Mouse (Mus musculus) stomach, embryonic 16.5 days (tissue): Measurements from ENCODE around the gene Atp6v1a. TPM values are rescaled to one million over a fixed set of nuclear protein-coding genes. Genes with fewer than 3 reads are reported as not detected.

ENCODE experiments used
- ATAC-seq: fragments of 200-750 bp; cut with Nextera tagmentation; 2 replicates; pipeline ENCODE4 v1.8.0; 2017; ENCODE audit warnings: moderate number of reproducible peaks, moderate TSS enrichment; ENCODE audit not compliant: insufficient read depth, low FRiP score
- H3K27ac ChIP-seq: fragments of 300-500 bp; sonication (generic); 2 replicates; pipeline ENCODE4 v1.5.1; 2014; ENCODE audit warnings: low read length
- H3K27me3 ChIP-seq: fragments of 300-500 bp; sonication (generic); 2 replicates; pipeline ENCODE4 v1.6.1; 2014; ENCODE audit warnings: low read length, control low read depth, mixed read lengths; ENCODE audit not compliant: control insufficient read depth, insufficient read depth
- H3K36me3 ChIP-seq: fragments of 300-500 bp; sonication (generic); 2 replicates; pipeline ENCODE4 v1.6.1; 2014; ENCODE audit warnings: low read length; ENCODE audit not compliant: control insufficient read depth, insufficient read depth
- H3K4me1 ChIP-seq: fragments of 300-500 bp; sonication (generic); 2 replicates; pipeline ENCODE4 v1.6.1; 2014; ENCODE audit warnings: low read length, control low read depth, mixed read lengths; ENCODE audit not compliant: control insufficient read depth, insufficient read depth
- H3K4me2 ChIP-seq: fragments of 300-500 bp; sonication (generic); 2 replicates; pipeline ENCODE4 v1.6.1; 2014; ENCODE audit warnings: low read depth, low read length, mixed read lengths
- H3K4me3 ChIP-seq: fragments of 300-500 bp; sonication (generic); replicated peaks from 2 replicates; pipeline ENCODE4 v1.5.1; 2014; ENCODE audit warnings: mild to moderate bottlenecking, low read length
- H3K9ac ChIP-seq: fragments of 300-500 bp; sonication (generic); 2 replicates; pipeline ENCODE4 v1.6.1; 2014; ENCODE audit warnings: low read length
- H3K9me3 ChIP-seq: fragments of 300-500 bp; sonication (generic); replicated peaks from 2 replicates; pipeline ENCODE4 v1.6.1; 2016; ENCODE audit warnings: low read length, control low read depth; ENCODE audit not compliant: control insufficient read depth
- WGBS: fragments of 180-500 bp; shearing (Covaris S2); extraction: QIAGEN DNeasy Blood & Tissue Kit; methylation state at CpG from one replicate; pipeline ENCODE4 v1.1.7; 2014; 5-methylcytosine and 5-hydroxymethylcytosine counted together
- polyA plus RNA-seq: library from polyadenylated mRNA; unstranded; fragments of >200 nt; fragmentation: Nextera tagmentation; extraction: Ambion mirVana; gene quantifications from 2 replicates; pipeline ENCODE4 v1.2.1, GENCODE M21; 2015

Atp6v1a gene
- polyA plus RNA-seq, 1 experiment from 2014 or later, result 67.7 TPM

DNA sequence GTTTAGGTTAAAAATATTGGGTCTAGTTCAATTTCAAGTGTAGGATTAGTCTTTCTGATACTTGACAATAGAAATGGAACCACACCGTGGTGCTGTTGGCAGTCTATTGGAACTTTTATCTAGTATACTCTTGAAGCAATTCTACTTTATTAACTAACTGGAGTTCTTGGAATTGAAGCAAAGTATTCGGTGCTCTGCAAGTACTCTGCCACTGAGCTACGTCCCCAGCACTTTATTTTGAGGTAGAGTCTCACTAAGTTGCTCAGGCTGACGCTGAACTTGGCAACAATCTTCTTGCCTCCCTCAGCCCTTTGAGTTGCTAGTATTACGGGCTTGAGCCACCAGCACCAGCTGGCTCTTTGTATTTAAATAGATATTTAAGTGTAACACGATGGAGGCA lies 2.0 kb upstream of the Atp6v1a start:
- no peaks in the 10 kb centered on the region for H3K36me3 ChIP-seq
- peak overlapping the region; percentile 58 for H3K4me2 ChIP-seq
- H3K4me1 ChIP-seq, result peaks cover 8% of the 10 kb centered on the region
- peak overlapping the region; percentile 34; the same call in 1 of the 2 replicates for H3K27ac ChIP-seq
- H3K27me3 ChIP-seq, result no peaks in the 10 kb centered on the region
- peak overlapping the region; percentile 22; the same call in 1 of the 2 replicates for H3K4me3 ChIP-seq
- WGBS, result 31% methylated on average over 6 of the region's 6 CpGs
- no peaks in the 10 kb centered on the region for H3K9me3 ChIP-seq
- 0 out of 2 replicates have a peak overlapping the region, but pooled peaks have one; percentile 47 for H3K9ac ChIP-seq
- ATAC-seq, result no peak

- H3K36me3 ChIP-seq, result no peaks in the 10 kb centered on the region
- H3K4me3 ChIP-seq, result peak overlapping the region; percentile 92
- peak overlapping the region; percentile 58 for H3K4me2 ChIP-seq
- peak overlapping the region; percentile 96 for H3K9ac ChIP-seq
- peaks cover 8% of the 10 kb centered on the region for H3K4me1 ChIP-seq
- no peaks in the 10 kb centered on the region for H3K9me3 ChIP-seq
- peak overlapping the region; percentile 99 for H3K27ac ChIP-seq
- peak; percentile 77 for ATAC-seq
- no peaks in the 10 kb centered on the region for H3K27me3 ChIP-seq
- under 1% methylated on average over 43 of the region's 44 CpGs for WGBS
Measured at GRCm38 (mm10) chr16:44140186-44140787, 782 bp upstream of the Atp6v1a start.

DNA sequence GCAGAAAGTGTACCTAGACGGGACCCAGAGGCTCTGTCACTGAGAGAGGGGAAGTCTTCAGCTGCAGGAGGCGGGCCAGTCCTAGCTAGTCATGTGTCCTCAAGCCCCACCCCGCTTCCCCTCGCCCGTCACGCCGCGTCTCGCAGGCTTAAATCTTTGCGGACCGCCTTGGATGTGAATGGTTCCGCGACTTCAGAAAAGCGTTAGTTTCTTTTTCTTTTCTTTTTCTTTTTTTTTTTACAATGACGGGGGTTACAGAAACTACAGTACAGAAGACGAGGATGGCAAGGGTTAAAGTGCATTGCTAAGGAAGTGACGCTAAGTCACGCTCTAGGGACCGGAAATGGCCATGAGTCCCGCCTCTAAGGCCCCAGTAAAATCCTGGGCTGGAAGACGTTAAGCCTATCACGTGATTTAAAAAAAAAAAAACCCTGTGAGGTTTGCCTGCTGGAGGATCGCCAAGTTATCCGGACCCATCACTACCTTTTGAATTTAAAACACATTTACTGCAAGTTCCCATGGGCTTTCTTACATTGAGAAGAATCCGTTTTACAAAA lies 448 bp downstream of the Atp6v1a start:
- Histone ChIP-seq H3K4me2 (peak overlapping the region; percentile 93), H3K9me3 (no peaks in the 10 kb centered on the region), H3K27ac (peak overlapping the region; percentile 99), H3K36me3 (no peaks in the 10 kb centered on the region), H3K27me3 (no peaks in the 10 kb centered on the region), H3K4me1 (peaks cover 8% of the 10 kb centered on the region), H3K9ac (peak overlapping the region; percentile 96), H3K4me3 (peak overlapping the region; percentile 92)
- peak; percentile 82 for ATAC-seq
- under 1% methylated on average over 25 of the region's 25 CpGs for WGBS

DNA sequence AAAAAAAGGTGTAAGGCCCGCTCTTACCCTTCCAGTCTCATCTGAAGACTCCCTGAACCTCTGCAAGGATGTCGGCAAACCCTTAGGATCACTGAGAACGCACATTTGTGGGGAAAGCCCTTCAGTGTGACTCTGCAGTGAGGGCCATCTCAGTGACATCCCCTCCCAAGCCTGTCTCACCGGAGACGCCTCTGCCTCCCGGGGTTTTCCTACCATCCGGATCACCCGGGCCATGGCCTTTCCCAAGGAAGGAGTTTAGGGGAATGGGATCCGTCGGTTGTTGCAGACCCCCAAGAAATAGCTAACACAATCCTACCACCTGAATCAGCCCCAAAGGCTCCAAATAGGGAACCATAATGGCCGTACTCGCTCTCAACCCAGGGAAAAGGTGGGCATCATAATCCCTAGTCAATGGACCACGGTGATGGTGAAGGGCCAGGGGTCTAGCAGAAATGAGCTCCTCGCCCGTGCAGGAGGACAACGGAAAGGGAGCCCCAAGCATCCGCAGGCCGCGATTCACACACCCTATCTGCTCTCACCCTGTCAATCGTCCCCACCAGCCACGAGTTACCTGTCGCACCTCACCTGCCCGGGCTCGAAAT lies 1.0 kb downstream of the Atp6v1a start:
- no peaks in the 10 kb centered on the region for H3K27me3 ChIP-seq
- H3K4me1 ChIP-seq, result peaks cover 8% of the 10 kb centered on the region
- peak overlapping the region; percentile 82 for H3K9ac ChIP-seq
- WGBS, result under 1% methylated on average over 24 of the region's 24 CpGs
- H3K9me3 ChIP-seq, result no peaks in the 10 kb centered on the region
- H3K4me2 ChIP-seq, result peak overlapping the region; percentile 93
- peak overlapping the region; percentile 92 for H3K4me3 ChIP-seq
- H3K27ac ChIP-seq, result peak overlapping the region; percentile 99
- no peaks in the 10 kb centered on the region for H3K36me3 ChIP-seq
- ATAC-seq, result no peak

DNA sequence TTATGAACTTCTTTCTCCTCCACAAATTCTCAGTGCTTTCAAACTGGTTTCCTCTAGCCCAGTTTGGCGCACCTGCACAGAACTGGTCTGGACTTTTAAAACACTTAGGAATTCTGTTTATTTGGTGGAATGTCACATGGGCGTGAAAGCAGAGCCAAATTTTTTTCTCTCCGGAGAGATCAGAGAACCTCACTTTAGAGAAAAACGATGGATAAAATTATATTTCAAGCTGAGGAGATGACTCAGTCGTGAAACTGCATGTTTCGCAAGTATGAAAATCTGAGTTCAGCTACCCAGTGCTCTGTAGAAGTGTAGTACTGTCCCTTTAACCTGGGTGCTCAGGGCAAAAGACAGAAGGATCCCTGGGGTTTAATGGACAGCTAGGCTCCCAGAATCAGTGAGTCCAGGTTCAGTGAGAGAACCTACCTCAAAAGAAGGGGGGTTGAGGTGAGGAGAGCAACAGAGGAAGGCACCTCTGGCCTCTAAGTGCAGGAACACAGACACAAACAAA lies 2.9 kb downstream of the Atp6v1a start:
- H3K4me1 ChIP-seq, result peaks cover 6% of the 10 kb centered on the region
- H3K9ac ChIP-seq, result no peak overlapping the region
- H3K4me2 ChIP-seq, result no peak overlapping the region
- no peaks in the 10 kb centered on the region for H3K27me3 ChIP-seq
- no peaks in the 10 kb centered on the region for H3K36me3 ChIP-seq
- H3K9me3 ChIP-seq, result no peaks in the 10 kb centered on the region
- WGBS, result 71% methylated on average over 6 of the region's 6 CpGs
- no peak for ATAC-seq
- no peak overlapping the region for H3K4me3 ChIP-seq
- H3K27ac ChIP-seq, result no peak overlapping the region

- 65% methylated on average over 3 of the region's 3 CpGs for WGBS
- H3K4me2 ChIP-seq, result no peak overlapping the region
- no peak for ATAC-seq
- H3K9me3 ChIP-seq, result no peaks in the 10 kb centered on the region
- H3K4me1 ChIP-seq, result peaks cover 5% of the 10 kb centered on the region; the same call in 1 of the 2 replicates
- H3K36me3 ChIP-seq, result no peaks in the 10 kb centered on the region
- H3K27ac ChIP-seq, result no peak overlapping the region
- H3K4me3 ChIP-seq, result no peak overlapping the region
- no peak overlapping the region for H3K9ac ChIP-seq
- H3K27me3 ChIP-seq, result no peaks in the 10 kb centered on the region
Measured at GRCm38 (mm10) chr16:44133187-44133586, 6.3 kb downstream of the Atp6v1a start.

GRCm38 (mm10) chr16:44132300-44132699 lies 7.2 kb downstream of the Atp6v1a start:
- no peaks in the 10 kb centered on the region for H3K36me3 ChIP-seq
- H3K9me3 ChIP-seq, result no peaks in the 10 kb centered on the region
- H3K9ac ChIP-seq, result no peak overlapping the region
- no peak overlapping the region for H3K4me3 ChIP-seq
- H3K4me1 ChIP-seq, result no peaks in the 10 kb centered on the region
- H3K27ac ChIP-seq, result no peak overlapping the region
- H3K27me3 ChIP-seq, result no peaks in the 10 kb centered on the region
- 80% methylated on average over 4 of the region's 4 CpGs for WGBS
- no peak for ATAC-seq
- H3K4me2 ChIP-seq, result no peak overlapping the region

GRCm38 (mm10) chr16:44126437-44126836 lies 13.1 kb downstream of the Atp6v1a start:
- no peak overlapping the region for H3K27ac ChIP-seq
- H3K4me1 ChIP-seq, result no peaks in the 10 kb centered on the region
- no peaks in the 10 kb centered on the region for H3K27me3 ChIP-seq
- H3K36me3 ChIP-seq, result no peaks in the 10 kb centered on the region
- no peaks in the 10 kb centered on the region for H3K9me3 ChIP-seq
- 49% methylated on average over 4 of the region's 4 CpGs for WGBS
- no peak for ATAC-seq
- no peak overlapping the region for H3K4me3 ChIP-seq
- no peak overlapping the region for H3K4me2 ChIP-seq
- H3K9ac ChIP-seq, result no peak overlapping the region

- Histone ChIP-seq H3K36me3 (no peaks in the 10 kb centered on the region), H3K27ac (no peak overlapping the region), H3K9me3 (no peaks in the 10 kb centered on the region), H3K9ac (no peak overlapping the region), H3K4me2 (no peak overlapping the region), H3K27me3 (no peaks in the 10 kb centered on the region), H3K4me3 (no peak overlapping the region), H3K4me1 (no peaks in the 10 kb centered on the region)
- no peak for ATAC-seq
- 77% methylated on average over 2 of the region's 2 CpGs for WGBS
Measured at GRCm38 (mm10) chr16:44125436-44125835, 14.1 kb downstream of the Atp6v1a start.
